Mouse (Mus musculus) monocyte, adult 5-6 weeks (primary cell): ENCODE results near the gene Dnajb1. TPM values are rescaled to one million over a fixed set of nuclear protein-coding genes. Genes with fewer than 3 reads are reported as not detected.

Experiments used
- ATAC-seq: fragments of 153-309, 156-312 bp; replicated peaks from 2 replicates; pipeline ENCODE4 v1.8.0; 2017; ENCODE audit warnings: mild to moderate bottlenecking; ENCODE audit not compliant: low TSS enrichment, insufficient number of reproducible peaks, severe bottlenecking, poor library complexity, low FRiP score
- total RNA-seq: library from RNA; stranded (forward); fragments of 200-1000, 200-491, 200-594 nt; gene quantifications from 3 replicates; pipeline ENCODE4 v1.2.3, GENCODE M21; 2017

The Dnajb1 gene
- total RNA-seq, 1 experiment from 2014 or later, result 38.5 TPM

DNA sequence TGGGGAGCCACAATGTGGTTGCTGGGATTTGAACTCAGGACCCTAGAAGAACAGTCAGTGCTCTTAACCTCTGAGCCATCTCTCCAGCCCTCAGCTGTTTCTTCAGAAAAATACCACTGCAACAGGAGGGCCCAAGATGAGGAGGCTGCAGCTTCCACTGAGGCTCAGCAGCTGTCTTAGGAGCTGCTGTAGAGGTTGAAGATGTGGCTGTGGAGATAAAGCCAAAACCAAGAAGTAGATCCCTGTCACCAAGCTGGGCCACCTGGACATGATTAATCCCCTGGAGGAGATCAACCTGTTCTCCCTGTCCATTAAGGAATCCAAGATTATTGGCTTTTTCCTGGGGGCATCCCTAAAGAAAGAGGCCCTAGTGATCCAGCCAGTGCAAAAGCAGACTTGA is 8.2 kb upstream of the Dnajb1 start:
- no peak for ATAC-seq

DNA sequence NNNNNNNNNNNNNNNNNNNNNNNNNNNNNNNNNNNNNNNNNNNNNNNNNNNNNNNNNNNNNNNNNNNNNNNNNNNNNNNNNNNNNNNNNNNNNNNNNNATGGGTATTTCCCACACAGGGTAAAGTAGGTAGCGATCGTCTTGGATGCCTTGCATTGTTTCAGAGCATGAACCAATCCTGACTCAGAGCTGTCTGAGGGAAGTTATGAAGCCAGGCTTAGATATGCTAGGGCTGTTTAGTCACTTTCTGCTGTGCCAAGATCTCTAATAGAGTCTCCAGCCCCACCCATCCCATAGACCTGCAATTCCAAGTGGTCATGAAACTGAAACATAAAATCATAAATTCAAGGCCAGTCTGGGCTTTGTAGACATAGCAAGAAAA is 5.4 kb upstream of the Dnajb1 start:
- no peak for ATAC-seq

- ATAC-seq, result peak; percentile 29
Measured at GRCm38 (mm10) chr8:83608398-83608829, 421 bp downstream of the Dnajb1 start.

DNA sequence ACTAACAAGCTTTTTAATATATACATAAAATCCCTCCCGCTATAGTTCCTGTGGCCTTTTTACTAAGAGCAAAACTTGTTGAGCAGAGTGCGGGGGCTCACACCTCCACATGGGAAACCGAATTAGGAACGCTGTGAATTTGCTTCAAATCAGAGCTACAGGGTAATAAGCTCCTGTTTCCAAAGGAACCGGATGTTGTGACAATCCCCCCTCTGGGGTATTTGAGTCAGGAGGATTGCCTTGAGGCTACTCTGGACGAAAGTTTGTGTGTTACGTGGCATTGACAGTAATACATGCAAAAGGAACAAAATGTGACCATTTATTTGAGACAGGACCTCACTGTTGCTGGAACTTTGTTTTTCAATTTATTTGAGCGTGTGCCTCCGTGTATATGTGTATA is 1.1 kb downstream of the Dnajb1 start:
- ATAC-seq, result no peak

GRCm38 (mm10) chr8:83609547-83610180 is 1.7 kb downstream of the Dnajb1 start:
- ATAC-seq, result no peak

- no peak for ATAC-seq
Measured at GRCm38 (mm10) chr8:83611921-83612320, 3.9 kb downstream of the Dnajb1 start.

- no peak for ATAC-seq
Measured at GRCm38 (mm10) chr8:83613695-83614094, 5.7 kb downstream of the Dnajb1 start.

DNA sequence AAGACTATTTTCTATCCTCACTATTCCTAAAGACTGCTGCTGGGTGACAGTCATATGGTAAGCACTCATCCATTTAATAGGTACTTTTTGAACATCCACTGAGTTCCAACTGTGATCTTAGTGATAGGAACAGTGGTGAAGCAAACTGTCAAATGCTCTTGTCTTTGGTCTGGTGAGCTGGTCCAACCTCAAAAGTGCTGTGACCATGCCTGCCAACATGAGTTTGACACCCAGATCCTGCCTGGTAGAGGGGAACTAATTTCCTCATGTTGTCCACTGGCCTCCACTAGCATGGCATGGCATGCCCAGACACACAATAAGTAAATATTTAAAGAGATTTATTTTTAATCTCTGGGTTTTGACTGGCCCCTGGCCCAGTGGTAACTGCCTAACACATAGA is 8.6 kb downstream of the Dnajb1 start:
- ATAC-seq, result no peak

- ATAC-seq, result no peak
Measured at GRCm38 (mm10) chr8:83617111-83617510, 9.1 kb downstream of the Dnajb1 start.

GRCm38 (mm10) chr8:83618566-83618965 is 10.6 kb downstream of the Dnajb1 start:
- no peak for ATAC-seq

DNA sequence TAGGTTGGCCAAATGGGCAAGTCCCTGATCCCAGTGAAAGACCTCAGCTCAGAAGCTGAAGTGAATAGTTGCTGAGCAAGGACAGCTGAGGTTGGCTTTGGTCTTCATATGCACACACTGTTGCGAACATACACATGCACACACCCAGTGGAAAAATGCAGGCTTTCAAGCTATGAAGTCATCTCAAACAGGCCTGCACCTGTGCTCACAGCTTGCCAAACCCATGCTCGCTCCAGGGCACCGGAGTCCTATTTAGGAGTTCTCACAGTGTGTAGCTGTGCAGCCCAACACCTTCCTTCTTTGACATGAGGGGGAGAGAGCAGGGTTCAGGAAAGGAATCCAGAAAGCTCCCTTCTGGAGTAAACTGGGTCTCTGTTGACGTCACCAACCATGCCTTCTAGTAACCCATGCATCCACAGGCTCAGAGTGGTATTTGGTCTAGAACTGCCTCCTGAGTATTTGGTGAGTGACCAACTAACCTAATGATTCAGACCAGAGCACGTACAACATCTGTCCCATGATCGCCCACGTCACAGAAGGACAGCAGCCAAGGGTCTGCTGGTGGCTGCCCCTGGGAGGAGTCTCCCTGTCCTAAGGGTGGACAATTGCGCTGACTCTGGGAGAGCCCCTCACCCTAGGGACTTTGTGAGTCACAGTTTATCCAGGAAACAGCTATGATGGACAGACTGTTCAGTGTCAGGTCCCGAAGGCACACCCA is 11.7 kb downstream of the Dnajb1 start:
- ATAC-seq, result no peak

DNA sequence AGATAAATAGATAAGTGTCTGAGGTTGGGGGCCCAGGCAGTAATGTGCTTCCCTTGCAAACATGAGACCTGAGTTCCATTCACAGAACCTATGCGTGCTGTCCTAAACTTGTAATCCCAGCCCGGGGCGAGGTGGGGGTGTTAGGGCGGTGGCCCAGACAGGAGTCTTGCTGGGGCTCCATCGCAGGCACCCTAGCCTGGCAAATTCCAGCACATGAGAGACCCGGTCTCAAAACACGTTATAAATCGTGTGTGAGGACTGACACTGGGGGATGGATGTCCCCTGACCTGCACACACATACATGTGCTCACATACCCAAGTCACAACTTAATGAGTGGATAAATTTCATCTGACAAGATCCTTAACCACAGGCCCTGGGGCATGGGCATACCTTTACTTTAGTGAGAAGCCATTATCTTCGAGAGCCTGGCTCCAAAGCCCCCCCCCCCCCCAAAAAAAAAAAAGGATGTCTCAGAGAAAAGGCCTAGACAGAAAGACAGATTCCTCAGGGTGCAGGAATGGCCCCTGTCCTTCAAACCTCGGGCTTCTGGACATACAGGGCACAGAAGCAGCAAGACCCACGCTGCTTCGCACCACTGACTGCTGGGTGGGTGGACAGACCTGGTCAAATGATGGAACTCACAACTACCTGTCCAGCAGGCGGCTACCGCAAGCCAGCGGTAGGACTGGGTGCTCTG is 13.8 kb downstream of the Dnajb1 start:
- peak; percentile 10; the same call in 1 of the 2 replicates for ATAC-seq

GRCm38 (mm10) chr8:83622389-83622989 is 14.5 kb downstream of the Dnajb1 start:
- ATAC-seq, result peak; percentile 86

GRCm38 (mm10) chr8:83623549-83623948 is 15.6 kb downstream of the Dnajb1 start:
- no peak for ATAC-seq

GRCm38 (mm10) chr8:83624739-83625138 is 16.7 kb downstream of the Dnajb1 start:
- no peak for ATAC-seq

DNA sequence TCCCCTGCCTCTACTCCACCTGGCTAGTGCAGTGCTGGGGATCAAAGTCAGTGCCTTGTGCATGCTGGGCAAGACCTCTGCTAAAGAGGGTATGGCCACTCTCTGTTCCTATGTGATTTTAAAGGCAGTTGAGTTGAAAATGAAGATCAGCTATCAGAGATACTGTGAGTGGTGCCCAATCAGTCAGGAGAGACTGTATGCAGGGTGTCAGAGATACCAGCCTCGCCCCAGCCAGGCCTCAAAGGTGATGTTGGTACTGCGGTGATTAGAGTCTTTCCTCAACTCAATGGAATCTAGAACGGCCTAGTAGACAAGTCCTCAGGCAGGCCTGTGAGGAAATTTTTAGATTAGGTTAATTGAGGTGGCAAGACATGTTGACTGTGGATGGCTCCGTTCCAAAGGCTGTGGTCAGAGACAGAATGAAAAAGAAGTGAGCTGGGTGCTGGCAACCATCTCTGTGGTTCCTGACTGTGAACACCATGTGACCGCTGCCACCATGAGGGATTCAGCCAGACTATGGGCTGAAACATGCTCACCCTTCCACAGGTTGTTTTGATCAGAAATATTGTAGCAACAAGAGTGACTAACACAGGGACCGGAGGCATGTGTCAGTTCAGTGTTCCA is 17.8 kb downstream of the Dnajb1 start:
- ATAC-seq, result no peak

DNA sequence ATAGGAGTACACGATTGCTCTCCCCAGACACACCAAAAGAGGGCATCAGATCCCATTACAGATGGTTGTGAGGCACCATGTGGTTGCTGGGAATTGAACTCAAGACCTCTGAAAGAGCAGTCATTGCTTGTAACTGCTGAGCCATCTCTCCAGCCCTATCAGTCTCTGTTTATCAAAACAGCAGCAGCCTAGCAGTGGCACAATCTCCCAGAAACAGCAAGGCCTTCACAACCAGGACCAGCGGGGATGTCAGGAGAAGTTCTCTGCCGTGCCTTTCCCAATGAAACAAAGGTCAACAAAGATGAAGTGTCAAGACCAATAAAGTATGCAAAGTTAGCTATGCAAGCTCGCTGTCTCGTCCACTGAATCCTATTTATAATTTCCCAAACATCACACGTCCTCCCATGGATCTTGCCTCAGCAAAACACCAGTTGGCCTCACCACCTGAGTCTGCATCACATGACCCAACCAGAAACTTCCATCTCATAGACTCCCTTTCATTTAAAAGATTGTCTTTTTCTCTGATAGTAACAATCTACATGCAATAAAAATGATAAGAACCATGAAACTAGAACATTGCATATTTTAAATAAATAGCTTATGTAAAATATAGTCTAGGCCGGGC is 24.2 kb downstream of the Dnajb1 start:
- no peak for ATAC-seq

- ATAC-seq, result no peak
Measured at GRCm38 (mm10) chr8:83638856-83639255, 30.9 kb downstream of the Dnajb1 start.

GRCm38 (mm10) chr8:83639649-83640048 is 31.7 kb downstream of the Dnajb1 start:
- ATAC-seq, result no peak
